Mouse (Mus musculus) T-helper 1 cell (primary cell): ENCODE data around the gene Msh2.
"Not testable (repeated sequence)": the region's sequence is repeated elsewhere in the genome, so short reads cannot be mapped to it uniquely, and the experiment has no call there.

Source experiments
- in situ Hi-C: fragments of 300-600 bp; cut with MboI, MseI; formaldehyde crosslinking; loops from one replicate; pipeline ENCODE4 v1.15.1; 2025; ENCODE audit warnings: high pct_unique_total_duplicates

Msh2 gene

GRCm38 (mm10) chr17:87671890-87672660, at the start of gene Msh2:
Gene Msh2 (plus strand): TSS chr17:87672330.
- in situ Hi-C loops: no loop called here

- in situ Hi-C loops: no loop called here
These were observed 46.5 kb upstream of the Msh2 start for GRCm38 (mm10) chr17:87625510-87626086.

- in situ Hi-C loops: no loop called here
These were observed 44.0 kb upstream of the Msh2 start for GRCm38 (mm10) chr17:87628144-87628543.

GRCm38 (mm10) chr17:87628706-87629105, 43.4 kb upstream of the Msh2 start:
- in situ Hi-C loops: no loop called here

- in situ Hi-C loops: no loop called here
These were observed 35.1 kb upstream of the Msh2 start for GRCm38 (mm10) chr17:87637056-87637389.

GRCm38 (mm10) chr17:87639242-87639641, 32.9 kb upstream of the Msh2 start:
- in situ Hi-C loops: no loop called here

GRCm38 (mm10) chr17:87640272-87640671, 31.9 kb upstream of the Msh2 start:
- in situ Hi-C loops: no loop called here

GRCm38 (mm10) chr17:87641006-87641405, 31.1 kb upstream of the Msh2 start:
- in situ Hi-C loops: no loop called here

- in situ Hi-C loops: no loop called here
These were observed 29.4 kb upstream of the Msh2 start for GRCm38 (mm10) chr17:87642744-87643143.

GRCm38 (mm10) chr17:87655616-87656015, 16.5 kb upstream of the Msh2 start:
- in situ Hi-C loops: not testable (repeated sequence)

GRCm38 (mm10) chr17:87661958-87662573, 10.1 kb upstream of the Msh2 start:
- in situ Hi-C loops: loop anchor here (5.0 kb wide), 1 partner anchor 60 kb away; no protein-coding TSS in a partner anchor

GRCm38 (mm10) chr17:87664238-87664637, 7.9 kb upstream of the Msh2 start:
- in situ Hi-C loops: loop anchor here (5.0 kb wide), 1 partner anchor 62 kb away; no protein-coding TSS in a partner anchor

GRCm38 (mm10) chr17:87665066-87665822, 6.9 kb upstream of the Msh2 start:
- in situ Hi-C loops: no loop called here

- in situ Hi-C loops: no loop called here
These were observed 652 bp downstream of the Msh2 start for GRCm38 (mm10) chr17:87672677-87673286.

- in situ Hi-C loops: not testable (repeated sequence)
These were observed 4.9 kb downstream of the Msh2 start for GRCm38 (mm10) chr17:87676916-87677474.

GRCm38 (mm10) chr17:87677656-87678055, 5.5 kb downstream of the Msh2 start:
- in situ Hi-C loops: no loop called here

- in situ Hi-C loops: no loop called here
These were observed 17.1 kb downstream of the Msh2 start for GRCm38 (mm10) chr17:87689217-87689616.

GRCm38 (mm10) chr17:87691958-87692357, 19.8 kb downstream of the Msh2 start:
- in situ Hi-C loops: no loop called here

GRCm38 (mm10) chr17:87695874-87696465, 23.8 kb downstream of the Msh2 start:
- in situ Hi-C loops: no loop called here

- in situ Hi-C loops: no loop called here
These were observed 24.7 kb downstream of the Msh2 start for GRCm38 (mm10) chr17:87696814-87697213.
